Comparison of ENCODE assay signal across 10 mouse cellular contexts in the genomic region with DNA sequence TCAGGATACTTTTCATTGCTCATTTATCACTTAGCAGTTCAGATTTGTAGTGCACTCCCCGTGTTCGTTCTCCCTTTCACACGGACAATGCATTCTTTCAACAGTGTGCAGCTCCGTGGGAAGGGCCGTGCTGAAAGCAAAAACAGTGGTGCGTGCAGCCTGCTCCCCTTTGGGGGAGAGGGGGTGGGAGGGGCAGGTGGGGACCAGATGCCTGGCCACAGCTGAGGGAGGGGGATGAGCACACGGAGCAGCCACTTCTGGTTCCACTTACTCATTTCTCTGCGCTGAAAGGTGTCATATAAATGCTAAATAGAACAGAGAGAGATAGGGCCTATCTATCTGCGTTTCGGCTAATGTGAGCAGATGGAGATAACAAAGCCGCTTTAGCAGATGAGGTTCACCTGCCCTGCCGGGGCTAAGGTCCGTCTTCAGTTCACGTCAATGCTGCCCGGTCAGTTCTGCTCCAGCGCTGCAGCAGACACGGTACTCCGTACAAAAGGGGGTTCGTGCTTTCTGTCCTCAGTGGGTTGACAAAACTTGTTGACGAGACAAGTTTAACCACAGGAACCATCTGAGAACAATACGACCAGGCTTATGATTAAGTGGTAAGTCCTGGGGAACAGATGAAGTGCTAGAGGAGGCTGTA.
DNase-seq lines count a peak whose midpoint lies in the region; ATAC-seq and TF ChIP-seq lines count a peak whose summit lies in the region.
"Had no signal": no experiment of that assay in that cellular context is flagged by ENCODE, and none has a peak within 500 bp of the region (broad histone marks: within the 10 kb centered on the region; RNA-seq: fewer than 3 reads in every experiment).

No protein-coding gene starts in this region.

- TF ChIP-seq EP300 in lung, postnatal 0 days (IDR thresholded peaks at IDR 0.05) = no peak

- no peaks in the 10 kb centered on the region for H3K9me3 ChIP-seq in forebrain, embryonic 11.5 days (ENCODE audit: control insufficient read depth, low read length)
- no peaks in the 10 kb centered on the region for H3K9me3 ChIP-seq in forebrain, embryonic 15.5 days
- no peaks in the 10 kb centered on the region for H3K9me3 ChIP-seq in lung, embryonic 15.5 days
- no peaks in the 10 kb centered on the region for H3K9me3 ChIP-seq in lung, postnatal 0 days (ENCODE audit: low read length)
- no peaks in the 10 kb centered on the region for H3K9me3 ChIP-seq in limb, embryonic 10.5 days (replicated peaks)
- H3K9me3 ChIP-seq in stomach, embryonic 16.5 days (replicated peaks; ENCODE audit: control insufficient read depth, low read length) = no peaks in the 10 kb centered on the region

- H3K27ac ChIP-seq in forebrain, embryonic 11.5 days (ENCODE audit: low read depth, low read length) = no peak overlapping the region
- no peak overlapping the region for H3K27ac ChIP-seq in forebrain, embryonic 15.5 days (replicated peaks)
- H3K27ac ChIP-seq in lung, embryonic 15.5 days = no peak overlapping the region
- H3K27ac ChIP-seq in lung, postnatal 0 days (ENCODE audit: low read length) = no peak overlapping the region
- H3K27ac ChIP-seq in limb, embryonic 10.5 days = peak overlapping the region; percentile 53
- H3K27ac ChIP-seq in stomach, embryonic 16.5 days (ENCODE audit: low read length) = no peak overlapping the region; the same call in 1 of the 2 replicates

- 66% methylated on average over 21 of the region's 21 CpGs for WGBS in forebrain, embryonic 11.5 days
- 51% methylated on average over 21 of the region's 21 CpGs for WGBS in forebrain, embryonic 15.5 days
- 39% methylated on average over 21 of the region's 21 CpGs for WGBS in lung, embryonic 15.5 days
- WGBS in lung, postnatal 0 days = 47% methylated on average over 21 of the region's 21 CpGs
- 66% methylated on average over 21 of the region's 21 CpGs for WGBS in limb, embryonic 10.5 days
- 37% methylated on average over 21 of the region's 21 CpGs for WGBS in stomach, embryonic 16.5 days

- H3K4me1 ChIP-seq in forebrain, embryonic 11.5 days (replicated peaks; ENCODE audit: control insufficient read depth, insufficient read depth, low read length) = peaks cover 7% of the 10 kb centered on the region
- peaks cover 10% of the 10 kb centered on the region for H3K4me1 ChIP-seq in forebrain, embryonic 15.5 days
- H3K4me1 ChIP-seq in lung, embryonic 15.5 days = peaks cover 27% of the 10 kb centered on the region
- 0 out of 2 replicates have a peak, but pooled peaks cover 9% of the 10 kb centered on the region for H3K4me1 ChIP-seq in lung, postnatal 0 days (ENCODE audit: insufficient read depth, low read depth, low read length)
- peaks cover 20% of the 10 kb centered on the region for H3K4me1 ChIP-seq in limb, embryonic 10.5 days
- H3K4me1 ChIP-seq in stomach, embryonic 16.5 days (ENCODE audit: control insufficient read depth, insufficient read depth, low read length) = peaks cover 15% of the 10 kb centered on the region

- no peak for DNase-seq in forebrain, embryonic 11.5 days (ENCODE audit: low spot score)
- DNase-seq in lung, postnatal 0 days (ENCODE audit: low spot score) = no peak
- DNase-seq in limb, embryonic 10.5 days (ENCODE audit: low spot score) = peak; percentile 55
- no peak for DNase-seq in T-cell, adult 2 months (ENCODE audit: low spot score)
- no peak for DNase-seq in layer of hippocampus, adult 11-12 months (ENCODE audit: low spot score)
- DNase-seq: lung, adult 2 months had no signal

- H3K9ac ChIP-seq in forebrain, embryonic 11.5 days (ENCODE audit: low read length) = peak overlapping the region; percentile 14; the same call in 1 of the 2 replicates
- H3K9ac ChIP-seq in forebrain, embryonic 15.5 days (replicated peaks) = no peak overlapping the region
- H3K9ac ChIP-seq in lung, embryonic 15.5 days = no peak overlapping the region
- H3K9ac ChIP-seq in lung, postnatal 0 days (replicated peaks; ENCODE audit: low read depth) = no peak overlapping the region
- 0 out of 2 replicates have a peak overlapping the region, but pooled peaks have one; percentile 8 for H3K9ac ChIP-seq in stomach, embryonic 16.5 days (ENCODE audit: low read length)

- no peaks in the 10 kb centered on the region for H3K27me3 ChIP-seq in forebrain, embryonic 11.5 days (ENCODE audit: control insufficient read depth, insufficient read depth, low read length)
- H3K27me3 ChIP-seq in forebrain, embryonic 15.5 days = no peaks in the 10 kb centered on the region
- no peaks in the 10 kb centered on the region; the same call in 1 of the 2 replicates for H3K27me3 ChIP-seq in lung, embryonic 15.5 days
- H3K27me3 ChIP-seq in lung, postnatal 0 days (replicated peaks; ENCODE audit: insufficient read depth, low read length) = no peaks in the 10 kb centered on the region
- no peaks in the 10 kb centered on the region for H3K27me3 ChIP-seq in limb, embryonic 10.5 days (ENCODE audit: low read depth, poor library complexity, severe bottlenecking)
- H3K27me3 ChIP-seq in stomach, embryonic 16.5 days (ENCODE audit: control insufficient read depth, insufficient read depth, low read length) = no peaks in the 10 kb centered on the region
- H3K27me3 ChIP-seq: Patski had no signal

- TF ChIP-seq CTCF in lung, postnatal 0 days (IDR thresholded peaks at IDR 0.05) = no peak

- H3K36me3 ChIP-seq in forebrain, embryonic 11.5 days (ENCODE audit: control insufficient read depth, insufficient read depth, low read length) = no peaks in the 10 kb centered on the region
- no peaks in the 10 kb centered on the region for H3K36me3 ChIP-seq in forebrain, embryonic 15.5 days
- H3K36me3 ChIP-seq in lung, embryonic 15.5 days = no peaks in the 10 kb centered on the region
- H3K36me3 ChIP-seq in lung, postnatal 0 days (ENCODE audit: insufficient read depth, low read length) = no peaks in the 10 kb centered on the region
- H3K36me3 ChIP-seq in limb, embryonic 10.5 days = no peaks in the 10 kb centered on the region
- no peaks in the 10 kb centered on the region for H3K36me3 ChIP-seq in stomach, embryonic 16.5 days (ENCODE audit: control insufficient read depth, insufficient read depth, low read length)

- peak overlapping the region; percentile 19; the same call in 1 of the 2 replicates for H3K4me2 ChIP-seq in forebrain, embryonic 11.5 days (ENCODE audit: low read depth, low read length, severe bottlenecking)
- H3K4me2 ChIP-seq in forebrain, embryonic 15.5 days (replicated peaks) = no peak overlapping the region
- peak overlapping the region; percentile 26; the same call in 1 of the 2 replicates for H3K4me2 ChIP-seq in lung, embryonic 15.5 days
- no peak overlapping the region for H3K4me2 ChIP-seq in lung, postnatal 0 days (replicated peaks; ENCODE audit: low read depth, low read length)
- peak overlapping the region; percentile 13; the same call in 1 of the 2 replicates for H3K4me2 ChIP-seq in stomach, embryonic 16.5 days (ENCODE audit: low read depth, low read length)

- no peak overlapping the region for H3K4me3 ChIP-seq in forebrain, embryonic 11.5 days (ENCODE audit: low read depth, low read length)
- no peak overlapping the region for H3K4me3 ChIP-seq in forebrain, embryonic 15.5 days
- no peak overlapping the region for H3K4me3 ChIP-seq in lung, embryonic 15.5 days
- no peak overlapping the region for H3K4me3 ChIP-seq in lung, postnatal 0 days (ENCODE audit: low read depth, low read length)
- H3K4me3 ChIP-seq in limb, embryonic 10.5 days = peak overlapping the region; percentile 7; the same call in 1 of the 2 replicates
- H3K4me3 ChIP-seq in stomach, embryonic 16.5 days (replicated peaks; ENCODE audit: low read length) = no peak overlapping the region

- ATAC-seq in forebrain, embryonic 11.5 days (replicated peaks; ENCODE audit: low FRiP score) = 0 out of 2 replicates have a peak, but pooled peaks have one; percentile 21
- ATAC-seq in forebrain, embryonic 15.5 days (replicated peaks) = no peak
- no peak for ATAC-seq in lung, embryonic 15.5 days (ENCODE audit: borderline replicate concordance, extremely low read depth, low FRiP score, low TSS enrichment)
- ATAC-seq in lung, postnatal 0 days = no peak
- no peak for ATAC-seq in stomach, embryonic 16.5 days (ENCODE audit: insufficient read depth, low FRiP score)
- ATAC-seq: Patski had no signal

Comparison
In these comparisons a context has a peak if more than half of its experiments do, and no peak if none do; other contexts are left out.
1. H3K4me2 ChIP-seq: peak in forebrain, embryonic 11.5 days (single experiment), lung, embryonic 15.5 days (single experiment) and stomach, embryonic 16.5 days (single experiment); none in forebrain, embryonic 15.5 days (single experiment) and lung, postnatal 0 days (single experiment).
2. H3K9ac ChIP-seq: peak in forebrain, embryonic 11.5 days (single experiment) and stomach, embryonic 16.5 days (single experiment); none in forebrain, embryonic 15.5 days (single experiment), lung, embryonic 15.5 days (single experiment) and lung, postnatal 0 days (single experiment).